Mouse (Mus musculus): ENCODE measurements around the gene Plxdc1.
A peak's percentile ranks its signal among the peaks of the same experiment; 100 is the strongest.

DNA sequence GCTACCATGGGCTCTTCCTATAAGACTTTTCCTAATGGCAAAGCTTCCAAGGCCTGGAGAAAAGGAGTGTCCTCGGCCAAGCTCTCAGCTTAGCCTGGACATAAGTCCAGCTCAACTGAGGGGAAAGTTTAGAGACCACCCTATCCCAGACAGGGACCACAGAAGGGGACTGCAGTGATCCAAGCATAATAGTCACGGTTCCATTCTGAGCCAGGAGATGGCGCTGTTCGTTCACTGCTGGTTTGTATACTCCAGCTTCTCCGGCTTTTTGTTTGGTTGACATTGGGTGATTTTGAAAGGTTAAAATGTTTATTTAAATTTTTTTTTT is 45.2 kb upstream of the Plxdc1 start:
- TF ChIP-seq POLR2A (IDR thresholded peaks at IDR 0.05; ENCODE audit: insufficient read depth, low read length) (no peak), CTCF (IDR thresholded peaks at IDR 0.05; ENCODE audit: low read depth, low read length) (peak; percentile 78), EP300 (IDR thresholded peaks at IDR 0.05; ENCODE audit: insufficient read depth, low read depth, low read length) (no peak)
